Mouse (Mus musculus) lung, postnatal 0 days (tissue): ENCODE data around the gene Gabbr2.

ENCODE experiments used
- CTCF ChIP-seq: IDR thresholded peaks from 2 replicates; pipeline ENCODE4 v1.5.1; 2016; ENCODE audit warnings: antibody characterized with exemption, mild to moderate bottlenecking
- EP300 ChIP-seq: IDR thresholded peaks from 2 replicates; pipeline ENCODE4 v1.6.1; 2016; ENCODE audit warnings: antibody characterized with exemption, mild to moderate bottlenecking, control low read depth

GRCm38 (mm10) chr4:46872750-46873149 lies 118.9 kb downstream of the Gabbr2 start:
- TF ChIP-seq CTCF (no peak), EP300 (no peak)
